Mouse (Mus musculus) MEL (cell line): Measurements from ENCODE around the gene Prpf8. TPM values are rescaled to one million over a fixed set of nuclear protein-coding genes. Genes with fewer than 3 reads are reported as not detected.

Experiments used
- DNase-seq: peaks from one replicate; pipeline ENCODE4 v3.0.0; 2011; ENCODE audit warnings: low read depth, low spot score
- H3K27ac ChIP-seq: 2 replicates; pipeline ENCODE4 v1.5.1; 2012; ENCODE audit warnings: low read depth, mild to moderate bottlenecking, control low read depth, low read length, moderate library complexity; ENCODE audit not compliant: control insufficient read depth
- H3K27me3 ChIP-seq, 2 experiments: fragments of 150-350 bp in 1 of 2; sonication (generic) in 1 of 2; 2 replicates each; pipeline ENCODE4 v1.6.1; 2012; ENCODE audit warnings: low read length in 2 of 2, mild to moderate bottlenecking in 2 of 2, improper control_type of control experiment in 1 of 2, moderate library complexity in 1 of 2; ENCODE audit not compliant: insufficient read depth in 2 of 2, control insufficient read depth in 1 of 2
- H3K36me3 ChIP-seq, 2 experiments: 2 replicates each; pipeline ENCODE4 v1.6.1; 2012 to 2014; ENCODE audit warnings: low read length in 2 of 2, improper control_type of control experiment in 1 of 2, inconsistent platforms in 1 of 2, mild to moderate bottlenecking in 1 of 2; ENCODE audit not compliant: insufficient read depth in 2 of 2, control insufficient read depth in 1 of 2
- H3K4me1 ChIP-seq, 2 experiments: fragments of 150-350 bp in 1 of 2; sonication (generic) in 1 of 2; 2 replicates each; pipeline ENCODE4 v1.6.1; 2012; ENCODE audit warnings: low read length in 2 of 2, improper control_type of control experiment in 1 of 2, mild to moderate bottlenecking in 1 of 2; ENCODE audit not compliant: insufficient read depth in 2 of 2, control insufficient read depth in 1 of 2
- H3K4me3 ChIP-seq, 2 experiments: fragments of 150-350 bp in 1 of 2; sonication (generic) in 1 of 2; 2 replicates each; pipeline ENCODE4 v1.5.1; 2012; ENCODE audit warnings: low read depth in 2 of 2, low read length in 2 of 2, mild to moderate bottlenecking in 2 of 2, moderate library complexity in 2 of 2, control low read depth in 1 of 2, improper control_type of control experiment in 1 of 2; ENCODE audit not compliant: control insufficient read depth in 1 of 2, insufficient read depth in 1 of 2
- H3K79me2 ChIP-seq: 2 replicates; pipeline ENCODE4 v1.6.1; 2012; ENCODE audit warnings: mild to moderate bottlenecking, low read length, moderate library complexity; ENCODE audit not compliant: control insufficient read depth, poor library complexity, insufficient read depth
- H3K9ac ChIP-seq: 2 replicates; pipeline ENCODE4 v1.6.1; 2012; ENCODE audit warnings: low read depth, mild to moderate bottlenecking, control low read depth, low read length, moderate library complexity; ENCODE audit not compliant: control insufficient read depth, poor library complexity, severe bottlenecking
- H3K9me3 ChIP-seq: fragments of 150-350 bp; sonication (generic); replicated peaks from 2 replicates; pipeline ENCODE4 v1.6.1; 2012; ENCODE audit warnings: mild to moderate bottlenecking, low read length, improper control_type of control experiment, moderate library complexity; ENCODE audit not compliant: insufficient read depth
- CHD2 ChIP-seq: IDR thresholded peaks from 2 replicates; pipeline ENCODE4 v1.6.1; 2011; ENCODE audit warnings: low read length, improper control_type of control experiment
- CTCF ChIP-seq, 3 experiments: IDR thresholded peaks in 2 of 3; conservative IDR thresholded peaks in 1 of 3; 2 replicates each; pipeline ENCODE4 v1.5.1; 2011 to 2012; ENCODE audit warnings: low read length in 3 of 3, low read depth in 2 of 3, mild to moderate bottlenecking in 2 of 3, improper control_type of control experiment in 1 of 3, inconsistent platforms in 1 of 3, mixed read lengths in 1 of 3, moderate library complexity in 1 of 3; ENCODE audit not compliant: control insufficient read depth in 1 of 3, insufficient read depth in 1 of 3, poor library complexity in 1 of 3, severe bottlenecking in 1 of 3
- E2F4 ChIP-seq: IDR thresholded peaks from 2 replicates; pipeline ENCODE4 v1.6.1; 2011; ENCODE audit warnings: low read depth, low read length, improper control_type of control experiment, borderline replicate concordance
- ELF1 ChIP-seq: IDR thresholded peaks from 2 replicates; pipeline ENCODE4 v1.6.1; 2014; ENCODE audit warnings: low read depth, mild to moderate bottlenecking, inconsistent platforms, low read length, improper control_type of control experiment, moderate library complexity
- EP300 ChIP-seq, 2 experiments: IDR thresholded peaks; 2 replicates each; pipeline ENCODE4 v1.6.1; 2011; ENCODE audit warnings: improper control_type of control experiment in 2 of 2, low read length in 2 of 2, low read depth in 1 of 2, mild to moderate bottlenecking in 1 of 2
- GABPA ChIP-seq: IDR thresholded peaks from 2 replicates; pipeline ENCODE4 v1.6.1; 2012; ENCODE audit warnings: low read depth, mild to moderate bottlenecking, inconsistent platforms, low read length, improper control_type of control experiment, moderate library complexity
- GATA1 ChIP-seq: IDR thresholded peaks from 2 replicates; pipeline ENCODE4 v1.6.1; 2011; ENCODE audit warnings: low read depth, low read length, improper control_type of control experiment
- HCFC1 ChIP-seq: IDR thresholded peaks from 2 replicates; pipeline ENCODE4 v1.6.1; 2012; ENCODE audit warnings: low read depth, mild to moderate bottlenecking, inconsistent platforms, low read length, improper control_type of control experiment, moderate library complexity
- JUND ChIP-seq: IDR thresholded peaks from 2 replicates; pipeline ENCODE4 v1.6.1; 2011; ENCODE audit warnings: low read depth, mild to moderate bottlenecking, improper control_type of control experiment, low read length
- KAT2A ChIP-seq: conservative IDR thresholded peaks from 2 replicates; pipeline ENCODE4 v1.6.1; 2012; ENCODE audit warnings: low read depth, low read length, improper control_type of control experiment, inconsistent platforms
- MAFK ChIP-seq: IDR thresholded peaks from 2 replicates; pipeline ENCODE4 v1.6.1; 2011; ENCODE audit warnings: low read depth, mild to moderate bottlenecking, low read length, improper control_type of control experiment, borderline replicate concordance
- MAX ChIP-seq: IDR thresholded peaks from 2 replicates; pipeline ENCODE4 v1.6.1; 2011; ENCODE audit warnings: low read length, improper control_type of control experiment
- MEF2A ChIP-seq: IDR thresholded peaks from 2 replicates; pipeline ENCODE4 v1.6.1; 2014; ENCODE audit warnings: low read depth, mild to moderate bottlenecking, inconsistent platforms, low read length, improper control_type of control experiment; ENCODE audit not compliant: poor library complexity, insufficient replicate concordance, severe bottlenecking; ENCODE audit errors: extremely low read depth
- MYB ChIP-seq: IDR thresholded peaks from 2 replicates; pipeline ENCODE4 v1.6.1; 2011; ENCODE audit warnings: mild to moderate bottlenecking, low read depth, low read length, improper control_type of control experiment
- MYC ChIP-seq: IDR thresholded peaks from 2 replicates; pipeline ENCODE4 v1.6.1; 2011; ENCODE audit warnings: low read depth, mild to moderate bottlenecking, low read length, improper control_type of control experiment, moderate library complexity
- NELFE ChIP-seq: IDR thresholded peaks from 2 replicates; pipeline ENCODE4 v1.6.1; 2011; ENCODE audit warnings: low read depth, low read length, improper control_type of control experiment
- NRF1 ChIP-seq: IDR thresholded peaks from 2 replicates; pipeline ENCODE4 v1.6.1; 2014; ENCODE audit warnings: low read depth, mild to moderate bottlenecking, inconsistent platforms, low read length, improper control_type of control experiment, moderate library complexity; ENCODE audit not compliant: poor library complexity, insufficient read depth, severe bottlenecking
- POLR2A ChIP-seq, 2 experiments: IDR thresholded peaks; 2 replicates each; pipeline ENCODE4 v1.6.1; 2011 to 2012; ENCODE audit warnings: low read length in 2 of 2, mild to moderate bottlenecking in 2 of 2, control low read depth in 1 of 2, improper control_type of control experiment in 1 of 2, low read depth in 1 of 2, moderate library complexity in 1 of 2; ENCODE audit not compliant: control insufficient read depth in 1 of 2, insufficient read depth in 1 of 2, poor library complexity in 1 of 2
- POLR2AphosphoS2 ChIP-seq: IDR thresholded peaks from 2 replicates; pipeline ENCODE4 v1.6.1; 2011; ENCODE audit warnings: low read length, improper control_type of control experiment
- SIN3A ChIP-seq: IDR thresholded peaks from 2 replicates; pipeline ENCODE4 v1.6.1; 2012; ENCODE audit warnings: low read length, improper control_type of control experiment, inconsistent platforms
- SMC3 ChIP-seq: IDR thresholded peaks from 2 replicates; pipeline ENCODE4 v1.6.1; 2011; ENCODE audit warnings: low read depth, low read length, improper control_type of control experiment
- TAL1 ChIP-seq: IDR thresholded peaks from 2 replicates; pipeline ENCODE4 v1.6.1; 2012; ENCODE audit warnings: mild to moderate bottlenecking, inconsistent platforms, low read length, moderate library complexity, mixed read lengths
- TCF12 ChIP-seq: IDR thresholded peaks from 2 replicates; pipeline ENCODE4 v1.6.1; 2014; ENCODE audit warnings: low read depth, mild to moderate bottlenecking, inconsistent platforms, low read length, improper control_type of control experiment, moderate library complexity
- USF1 ChIP-seq: IDR thresholded peaks from 2 replicates; pipeline ENCODE4 v1.6.1; 2014; ENCODE audit warnings: low read depth, mild to moderate bottlenecking, inconsistent platforms, low read length, improper control_type of control experiment, moderate library complexity
- USF2 ChIP-seq, 2 experiments: IDR thresholded peaks; 2 replicates each; pipeline ENCODE4 v1.6.1; 2011 to 2012; ENCODE audit warnings: improper control_type of control experiment in 2 of 2, low read length in 2 of 2, borderline replicate concordance in 1 of 2, inconsistent platforms in 1 of 2, low read depth in 1 of 2, mild to moderate bottlenecking in 1 of 2; ENCODE audit not compliant: insufficient read depth in 1 of 2
- ZC3H11A ChIP-seq: IDR thresholded peaks from 2 replicates; pipeline ENCODE4 v1.6.1; 2012; ENCODE audit warnings: low read depth, mild to moderate bottlenecking, inconsistent platforms, low read length, improper control_type of control experiment
- ZKSCAN1 ChIP-seq: IDR thresholded peaks from 2 replicates; pipeline ENCODE4 v1.6.1; 2012; ENCODE audit warnings: low read depth, mild to moderate bottlenecking, inconsistent platforms, low read length, improper control_type of control experiment, moderate library complexity
- polyA plus RNA-seq, 2 experiments: library from polyadenylated mRNA; stranded (reverse) in 1 of 2; unstranded in 1 of 2; fragments of >175 nt in 1 of 2; fragments of >200 nt in 1 of 2; gene quantifications; 2 replicates each; pipeline versions ENCODE4 v1.2.1 to v1.2.4; 2012; ENCODE audit warnings: low replicate concordance in 2 of 2, low read depth in 1 of 2; ENCODE audit not compliant: insufficient read length in 2 of 2, insufficient read depth in 1 of 2, missing spikeins in 1 of 2
- total RNA-seq: library from RNA; depleted of rRNA; stranded (reverse); fragments of 300-350 nt; gene quantifications from 2 replicates; pipeline ENCODE4 v1.2.3, GENCODE M21; 2012

The Prpf8 gene
- total and polyA plus RNA-seq, 3 experiments, result 214 to 644 (median 276) TPM

DNA sequence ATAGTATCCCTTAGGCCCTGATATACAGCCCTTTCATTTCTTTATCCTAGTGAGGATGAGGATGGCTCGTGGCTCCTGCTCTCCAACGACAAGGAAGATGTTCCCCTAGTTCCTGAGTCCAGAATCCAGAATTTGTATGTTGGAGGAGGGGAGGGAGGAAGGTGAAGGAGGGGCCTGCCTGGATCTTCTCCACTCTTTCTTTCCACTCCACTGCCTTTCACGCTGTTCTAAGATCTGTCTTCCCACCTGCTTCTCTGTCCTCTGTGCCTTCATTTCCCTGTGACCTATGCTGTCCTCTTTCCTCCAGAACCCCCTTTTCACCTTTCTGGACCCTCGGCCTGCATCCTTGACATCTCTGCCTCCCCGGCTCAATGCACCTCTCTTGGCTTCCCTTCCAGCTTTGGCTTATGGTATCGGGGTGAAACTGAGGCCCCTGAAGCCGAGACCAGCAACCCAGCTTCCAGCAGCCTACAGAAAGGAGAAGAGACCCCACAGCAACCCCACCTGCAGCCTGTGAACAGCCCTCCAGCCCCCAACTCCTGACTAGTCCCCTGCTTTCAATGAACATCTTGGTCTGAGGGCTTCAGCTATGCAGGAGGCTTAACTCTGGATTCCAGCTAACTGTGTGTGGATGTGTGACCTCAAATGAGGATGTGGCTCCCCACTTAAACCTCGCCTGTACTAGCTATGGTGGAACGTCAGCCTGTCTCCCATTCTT, 25.8 kb downstream of the Prpf8 start:
- peaks cover 0 to 15% of the 10 kb centered on the region in 2 experiments; a peak in 2 of 4 replicates for H3K36me3 ChIP-seq
- no peaks in the 10 kb centered on the region for H3K79me2 ChIP-seq
- H3K9ac ChIP-seq, result no peak overlapping the region
- no peaks in the 10 kb centered on the region for H3K27me3 ChIP-seq
- H3K4me1 ChIP-seq, result no peaks in the 10 kb centered on the region
- H3K9me3 ChIP-seq, result no peaks in the 10 kb centered on the region
- TF ChIP-seq JUND, result no peak
- TF ChIP-seq ELF1, result no peak
- no peak for TF ChIP-seq USF2 (IDR thresholded peaks at IDR 0.05; ENCODE audit: borderline replicate concordance in 1 of 2, insufficient read depth in 1 of 2, low read depth in 1 of 2, low read length in 2 of 2)
- TF ChIP-seq CHD2, result no peak
- TF ChIP-seq SIN3A, result no peak
- no peak for TF ChIP-seq TAL1
- no peak for TF ChIP-seq NRF1
- TF ChIP-seq POLR2AphosphoS2, result no peak
- TF ChIP-seq ZKSCAN1, result no peak
- no peak for TF ChIP-seq EP300 (IDR thresholded peaks at IDR 0.05; ENCODE audit: low read depth in 1 of 2, low read length in 2 of 2)
- no peak for TF ChIP-seq MYC
- no peak for TF ChIP-seq MYB
- no peak for TF ChIP-seq CTCF (IDR thresholded peaks at IDR 0.05 in 2 of 3, conservative IDR thresholded peaks at IDR 0.05 in 1 of 3; ENCODE audit: control insufficient read depth in 1 of 3, insufficient read depth in 1 of 3, low read depth in 2 of 3, low read length in 3 of 3, poor library complexity in 1 of 3, severe bottlenecking in 1 of 3)
- TF ChIP-seq E2F4, result no peak
- TF ChIP-seq MEF2A, result no peak
- no peak for TF ChIP-seq ZC3H11A
- TF ChIP-seq HCFC1, result no peak
- TF ChIP-seq GATA1, result no peak
- TF ChIP-seq NELFE, result no peak
- no peak for TF ChIP-seq USF1
- no peak overlapping the region for H3K27ac ChIP-seq
- H3K4me3 ChIP-seq, result no peak overlapping the region
- DNase-seq, result no peak

DNA sequence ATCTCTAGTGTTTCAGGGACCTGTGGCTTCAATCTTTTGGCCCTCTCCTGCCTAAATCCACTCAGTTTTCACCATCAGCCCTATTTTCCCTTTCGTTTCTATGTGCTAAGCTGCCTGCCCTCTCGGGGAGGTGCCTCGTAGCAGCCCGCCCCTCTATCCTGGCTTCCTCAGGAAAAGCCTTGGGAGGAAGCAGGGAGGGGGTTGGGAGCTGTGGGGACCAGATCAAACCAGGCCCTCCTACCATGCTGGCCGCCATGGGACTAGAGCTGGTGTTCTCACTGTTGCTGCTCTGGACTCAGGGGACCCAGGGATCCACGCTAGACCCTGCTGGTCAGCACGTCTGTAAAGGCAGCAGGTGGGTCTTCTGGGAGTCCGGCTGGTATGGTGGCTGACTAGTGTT, 26.7 kb downstream of the Prpf8 start, which contains the start of gene Scarf1:
Scarf1 (plus strand) TSS at position 205 of the 400 bp plus-strand sequence.
- Histone ChIP-seq H3K27me3 (no peaks in the 10 kb centered on the region), H3K79me2 (no peaks in the 10 kb centered on the region), H3K4me1 (no peaks in the 10 kb centered on the region), H3K36me3 (peaks cover 0 to 8% of the 10 kb centered on the region in 2 experiments; a peak in 2 of 4 replicates), H3K27ac (no peak within 1 kb of the TSS), H3K9me3 (no peaks in the 10 kb centered on the region), H3K9ac (no peak within 1 kb of the TSS), H3K4me3 (no peak within 1 kb of the TSS)
- TF ChIP-seq ZC3H11A (no peak), NRF1 (no peak), KAT2A (no peak), MYC (no peak), SMC3 (no peak), TCF12 (no peak), POLR2A (IDR thresholded peaks at IDR 0.05; ENCODE audit: control insufficient read depth in 1 of 2, insufficient read depth in 1 of 2, low read depth in 1 of 2, low read length in 2 of 2, poor library complexity in 1 of 2) (no peak), MAFK (no peak), POLR2AphosphoS2 (no peak), MYB (no peak), JUND (no peak), NELFE (no peak), USF2 (IDR thresholded peaks at IDR 0.05; ENCODE audit: borderline replicate concordance in 1 of 2, insufficient read depth in 1 of 2, low read depth in 1 of 2, low read length in 2 of 2) (no peak), SIN3A (no peak), GABPA (no peak), MAX (no peak)
- no peak for DNase-seq
